Mouse (Mus musculus) liver (tissue): ENCODE results near the gene Fbxl19.

Experiments
- DNase-seq: peaks from one replicate; pipeline ENCODE4 v3.0.0-alpha.2; 2020; ENCODE audit warnings: mixed read lengths

Fbxl19 gene

DNA sequence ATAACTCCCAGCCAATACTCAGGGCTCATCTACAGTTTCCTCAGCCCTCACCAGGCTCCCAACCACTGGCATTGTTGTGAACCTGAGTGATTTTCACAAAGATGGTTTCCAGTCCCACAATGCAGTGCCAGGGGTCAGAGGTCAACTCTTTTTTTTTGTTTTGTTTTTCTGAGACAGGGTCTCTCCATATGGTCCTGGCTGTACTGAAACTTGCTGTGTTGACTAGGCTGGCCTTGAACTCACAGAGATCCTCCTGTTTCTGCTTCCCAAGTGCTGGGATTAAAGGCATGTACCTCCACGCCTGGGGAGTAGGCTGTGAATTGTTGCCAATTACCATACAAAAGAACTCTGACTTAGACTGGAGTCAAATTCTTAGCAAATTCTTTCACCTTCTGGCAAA is 65.5 kb downstream of the Fbxl19 start:
- DNase-seq: no peak

DNA sequence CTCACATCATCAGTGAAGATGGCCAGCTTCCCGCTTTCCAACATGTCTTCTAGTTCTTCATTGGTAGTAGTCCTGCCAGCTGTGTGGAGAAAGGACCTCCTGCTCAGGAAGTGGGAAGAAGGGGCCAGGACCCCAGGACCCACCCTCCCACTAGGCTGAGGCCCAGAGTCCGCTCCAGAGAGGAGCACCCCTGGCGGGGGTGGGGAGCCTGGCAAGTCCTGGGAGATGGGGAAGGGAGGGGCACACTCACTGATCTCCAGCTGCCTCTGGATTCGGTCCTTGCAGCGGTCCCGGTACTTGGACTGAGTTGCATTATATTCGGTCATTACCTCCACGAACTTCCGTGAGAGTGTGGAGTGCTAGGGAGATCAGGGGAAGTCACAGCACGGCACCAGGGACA is 66.3 kb downstream of the Fbxl19 start:
- DNase-seq: no peak

DNA sequence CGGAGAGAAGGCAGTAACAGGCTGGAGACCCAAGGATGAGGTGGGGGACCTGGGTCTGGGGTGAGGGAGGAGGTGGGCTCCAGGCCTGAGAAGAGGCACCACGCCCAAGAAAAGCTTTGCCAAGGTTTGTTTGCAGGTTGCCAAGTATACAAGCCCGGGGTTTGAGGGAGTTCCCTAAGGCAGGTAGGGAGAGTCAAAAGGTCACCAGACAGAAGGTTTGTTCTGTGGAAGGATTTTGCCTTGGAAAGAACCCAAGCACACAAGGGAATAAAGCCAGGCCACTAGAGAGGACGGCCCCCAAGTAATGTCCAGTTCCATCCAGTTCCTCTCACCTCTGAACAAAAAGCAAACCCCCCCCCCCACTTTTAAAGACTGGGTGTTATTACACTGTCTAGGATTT is 66.9 kb downstream of the Fbxl19 start:
- no peak for DNase-seq

DNA sequence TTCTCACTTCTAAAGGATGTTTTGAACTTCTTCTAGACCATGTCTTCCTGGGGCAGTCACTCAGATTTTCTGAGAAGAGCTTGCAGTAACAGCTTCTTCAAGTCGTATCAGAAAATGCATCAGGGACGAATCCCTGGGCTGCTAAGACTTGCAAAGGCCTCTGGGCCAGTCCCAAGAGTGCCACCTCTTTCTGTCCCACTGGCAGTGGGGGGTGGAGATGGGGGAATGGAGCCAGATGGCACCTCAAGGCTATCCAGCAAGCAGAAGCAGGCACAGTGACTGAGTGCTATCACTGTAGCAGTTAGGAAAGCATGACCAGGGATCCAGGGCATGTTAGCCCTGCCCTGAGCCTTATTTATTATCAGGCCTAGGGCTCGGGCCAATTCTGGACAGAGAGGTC is 67.9 kb downstream of the Fbxl19 start:
- DNase-seq: no peak

DNA sequence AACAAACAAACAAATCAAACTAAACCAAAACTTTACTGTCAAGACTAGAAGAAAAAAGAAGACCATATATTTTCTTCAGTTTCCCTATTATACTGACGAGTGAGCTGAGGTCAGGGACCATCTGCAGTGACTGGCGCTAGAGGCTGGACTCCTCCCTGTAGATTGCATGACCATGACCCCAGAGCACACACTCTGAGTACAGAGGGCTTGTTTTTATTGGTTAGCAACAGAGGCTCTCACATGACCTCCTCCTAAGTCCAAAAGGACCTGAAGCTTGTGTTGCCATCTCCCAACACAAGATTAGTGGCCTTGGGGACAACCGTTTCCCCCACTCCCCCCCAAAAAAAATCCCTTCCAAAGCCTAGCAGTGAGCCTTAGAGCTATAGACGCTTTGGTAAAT is 69.5 kb downstream of the Fbxl19 start:
- no peak for DNase-seq

- no peak for DNase-seq
Measured at GRCm38 (mm10) chr7:127814241-127814921, 70.0 kb downstream of the Fbxl19 start.

- no peak for DNase-seq
Measured at GRCm38 (mm10) chr7:127815116-127815665, 70.8 kb downstream of the Fbxl19 start.

DNA sequence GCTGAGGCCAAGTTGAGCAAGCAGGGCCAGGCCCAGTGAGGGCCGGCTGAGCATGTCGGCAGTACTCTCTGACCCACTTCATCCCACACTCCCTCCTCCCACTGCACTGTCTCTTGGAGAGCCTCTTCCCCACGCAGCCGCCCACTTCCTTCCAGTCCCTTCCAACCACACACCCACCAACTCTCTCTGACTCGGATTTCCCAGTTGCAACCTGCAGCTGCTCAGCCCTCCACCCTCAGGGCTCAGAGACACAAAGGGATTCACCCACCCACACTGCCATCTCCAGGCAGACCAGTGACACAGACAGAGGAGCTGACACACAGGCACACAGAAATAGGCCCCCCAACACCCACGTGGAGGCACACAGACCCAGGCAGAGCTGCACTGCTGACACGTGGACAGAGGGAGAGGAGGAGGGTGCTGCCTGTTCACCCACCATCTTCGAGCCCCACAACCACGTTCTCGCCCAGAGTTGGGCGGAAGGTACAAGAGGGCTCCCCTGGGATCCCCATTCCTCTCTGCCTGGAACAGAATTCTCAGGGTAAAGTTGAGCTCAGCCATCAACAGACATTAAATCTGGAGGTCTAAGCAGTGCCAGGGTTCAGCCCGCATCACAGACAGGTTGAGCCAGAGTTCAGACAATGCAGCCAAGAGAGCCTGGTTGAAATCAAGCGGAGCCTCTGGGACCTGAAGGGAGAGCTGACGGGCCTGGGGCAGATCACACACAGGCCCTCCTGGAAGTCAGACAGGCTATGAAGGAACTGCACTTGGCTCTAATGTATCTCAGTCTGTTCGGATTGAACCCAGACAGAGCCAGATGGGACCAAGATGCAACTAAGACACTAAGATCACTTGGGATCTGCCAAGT is 71.8 kb downstream of the Fbxl19 start:
- peak; percentile 49 for DNase-seq

GRCm38 (mm10) chr7:127817053-127817452 is 72.7 kb downstream of the Fbxl19 start:
- DNase-seq: no peak

GRCm38 (mm10) chr7:127817776-127818175 is 73.4 kb downstream of the Fbxl19 start:
- no peak for DNase-seq
